Mouse (Mus musculus): ENCODE results near the gene Gm43738. TPM values are rescaled to one million over a fixed set of nuclear protein-coding genes. Genes with fewer than 3 reads are reported as not detected.
A peak's percentile ranks its signal among the peaks of the same experiment; 100 is the strongest.
"Not testable (repeated sequence)": the region's sequence is repeated elsewhere in the genome, so short reads cannot be mapped to it uniquely, and the experiment has no call there.

Gm43738 gene
- total RNA-seq, 2 experiments from 2014 or later = not detected

GRCm38 (mm10) chr3:89092509-89093090, 8.3 kb downstream of the Gm43738 start:
- DNase-seq = no peak
- TF ChIP-seq CTCF (IDR thresholded peaks at IDR 0.05) = no peak
- intact Hi-C loops (cut with DNase I) = no loop called here
- H3K27ac ChIP-seq = peak overlapping the region; percentile 63
- peak overlapping the region; percentile 62 for H3K4me3 ChIP-seq

GRCm38 (mm10) chr3:89091811-89092508, 8.9 kb downstream of the Gm43738 start:
- H3K27ac ChIP-seq = peak overlapping the region; percentile 92; the same call in 1 of the 2 replicates
- no peak for TF ChIP-seq CTCF (IDR thresholded peaks at IDR 0.05)
- intact Hi-C loops (cut with DNase I) = no loop called here
- peak; percentile 24 for DNase-seq
- H3K4me3 ChIP-seq = peak overlapping the region; percentile 91

- intact Hi-C loops (cut with DNase I) = loop anchor here (1.0 kb wide), 2 partner anchors 69 to 125 kb away; partner anchors contain the start of gene Hcn3
- TF ChIP-seq CTCF (IDR thresholded peaks at IDR 0.05) = no peak; the same call in 1 of the 2 replicates
- Histone ChIP-seq H3K4me3 (peak overlapping the region; percentile 91), H3K27ac (peak overlapping the region; percentile 92)
- DNase-seq = peak; percentile 95
These were observed 9.9 kb downstream of the Gm43738 start for GRCm38 (mm10) chr3:89090694-89091655.

GRCm38 (mm10) chr3:89089882-89090591, 10.9 kb downstream of the Gm43738 start:
- no peak for TF ChIP-seq CTCF (IDR thresholded peaks at IDR 0.05)
- DNase-seq = peak; percentile 91
- peak overlapping the region; percentile 91 for H3K4me3 ChIP-seq
- peak overlapping the region; percentile 92 for H3K27ac ChIP-seq
- intact Hi-C loops (cut with DNase I) = loop anchor here (1.0 kb wide), 2 partner anchors 70 to 126 kb away; partner anchors contain the start of gene Hcn3

GRCm38 (mm10) chr3:89088974-89089373, 11.9 kb downstream of the Gm43738 start:
- peak overlapping the region; percentile 92 for H3K27ac ChIP-seq
- peak overlapping the region; percentile 91 for H3K4me3 ChIP-seq
- intact Hi-C loops (cut with DNase I) = no loop called here
- DNase-seq = peak; percentile 36
- TF ChIP-seq CTCF (IDR thresholded peaks at IDR 0.05) = no peak

GRCm38 (mm10) chr3:89087338-89088110, 13.4 kb downstream of the Gm43738 start:
- H3K4me3 ChIP-seq = peak overlapping the region; percentile 43
- peak; percentile 80 for DNase-seq
- intact Hi-C loops (cut with DNase I) = no loop called here
- H3K27ac ChIP-seq = peak overlapping the region; percentile 24
- TF ChIP-seq CTCF (IDR thresholded peaks at IDR 0.05) = peak; percentile 78

GRCm38 (mm10) chr3:89084654-89085190, 16.2 kb downstream of the Gm43738 start:
- DNase-seq = no peak
- intact Hi-C loops (cut with DNase I) = no loop called here
- TF ChIP-seq CTCF (IDR thresholded peaks at IDR 0.05) = no peak
- Histone ChIP-seq H3K27ac (no peak overlapping the region), H3K4me3 (no peak overlapping the region)

GRCm38 (mm10) chr3:89084133-89084532, 16.8 kb downstream of the Gm43738 start:
- intact Hi-C loops (cut with DNase I) = no loop called here
- no peak for TF ChIP-seq CTCF (IDR thresholded peaks at IDR 0.05)
- no peak overlapping the region for H3K27ac ChIP-seq
- no peak overlapping the region for H3K4me3 ChIP-seq
- DNase-seq = no peak

GRCm38 (mm10) chr3:89082287-89082686, 18.6 kb downstream of the Gm43738 start:
- DNase-seq; H3K27ac ChIP-seq; intact Hi-C loops (cut with DNase I); H3K4me3 ChIP-seq: not testable (repeated sequence)

GRCm38 (mm10) chr3:89077383-89077782, 23.5 kb downstream of the Gm43738 start:
- H3K4me3 ChIP-seq = no peak overlapping the region
- intact Hi-C loops (cut with DNase I) = no loop called here
- DNase-seq = no peak
- no peak for TF ChIP-seq CTCF (IDR thresholded peaks at IDR 0.05)
- no peak overlapping the region for H3K27ac ChIP-seq

GRCm38 (mm10) chr3:89067265-89067664, 33.6 kb downstream of the Gm43738 start:
- Histone ChIP-seq H3K27ac (no peak overlapping the region), H3K4me3 (no peak overlapping the region)
- no peak for TF ChIP-seq CTCF (IDR thresholded peaks at IDR 0.05)
- intact Hi-C loops (cut with DNase I) = loop anchor here (10.0 kb wide), 1 partner anchor 372 kb away; no protein-coding TSS in a partner anchor
- no peak for DNase-seq
